Mouse (Mus musculus) E14TG2a.4 (cell line): ENCODE data around the gene 1700016C15Rik.

Experiments used
- H3K27me3 ChIP-seq: 2 replicates; pipeline ENCODE4 v1.6.1; 2014; ENCODE audit warnings: low read length, control low read depth; ENCODE audit not compliant: insufficient read depth
- H3K36me3 ChIP-seq: 2 replicates; pipeline ENCODE4 v1.6.1; 2014; ENCODE audit warnings: low read length, control low read depth; ENCODE audit not compliant: insufficient read depth
- H3K4me1 ChIP-seq: replicated peaks from 2 replicates; pipeline ENCODE4 v1.6.1; 2014; ENCODE audit warnings: low read depth, low read length, control low read depth
- H3K4me3 ChIP-seq: replicated peaks from 2 replicates; pipeline ENCODE4 v1.5.1; 2014; ENCODE audit warnings: mild to moderate bottlenecking, low read length
- H3K9me3 ChIP-seq: 2 replicates; pipeline ENCODE4 v1.6.1; 2014; ENCODE audit warnings: low read length, control low read depth
- CTCF ChIP-seq: conservative IDR thresholded peaks from 2 replicates; pipeline ENCODE4 v1.5.1; 2014; ENCODE audit warnings: low read length
- NANOG ChIP-seq: IDR thresholded peaks from 2 replicates; pipeline ENCODE4 v1.6.1; 2014; ENCODE audit warnings: borderline replicate concordance, low read length, mixed read lengths
- POU5F1 ChIP-seq: IDR thresholded peaks from 2 replicates; pipeline ENCODE4 v1.6.1; 2014; ENCODE audit warnings: low read length, borderline replicate concordance

1700016C15Rik gene

DNA sequence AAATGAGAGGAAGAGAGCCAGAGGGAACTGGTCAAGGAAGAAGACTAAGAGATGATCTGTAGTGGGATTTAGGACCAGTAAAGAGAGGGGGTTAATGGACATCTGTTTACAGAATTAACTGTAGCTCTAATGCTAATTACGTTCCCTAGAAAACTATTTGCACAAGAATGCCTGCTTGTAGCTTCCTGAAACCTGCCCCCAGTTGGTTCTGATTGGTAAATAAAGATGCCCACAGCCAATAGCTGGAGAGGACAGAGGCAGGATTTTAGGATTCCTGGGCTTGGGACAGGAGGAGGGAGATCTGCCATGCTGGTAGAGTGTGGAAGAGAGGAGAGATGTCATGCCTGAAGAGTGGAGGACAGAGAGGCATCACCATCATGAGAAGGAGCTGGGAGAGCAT, 23.9 kb downstream of the 1700016C15Rik start:
- H3K27me3 ChIP-seq: no peaks in the 10 kb centered on the region
- H3K9me3 ChIP-seq: peaks cover 58% of the 10 kb centered on the region
- H3K36me3 ChIP-seq: peaks cover 32% of the 10 kb centered on the region
- H3K4me1 ChIP-seq: peaks cover 10% of the 10 kb centered on the region
- H3K4me3 ChIP-seq: no peak overlapping the region
- TF ChIP-seq NANOG: no peak
- TF ChIP-seq CTCF: no peak
- TF ChIP-seq POU5F1: no peak

- Histone ChIP-seq H3K27me3 (no peaks in the 10 kb centered on the region), H3K36me3 (peaks cover 30% of the 10 kb centered on the region), H3K9me3 (peaks cover 37% of the 10 kb centered on the region), H3K4me3 (no peak overlapping the region), H3K4me1 (peaks cover 10% of the 10 kb centered on the region)
- TF ChIP-seq CTCF (no peak), NANOG (no peak), POU5F1 (no peak)
Measured at GRCm38 (mm10) chr1:177757249-177757648, 27.6 kb downstream of the 1700016C15Rik start.

- Histone ChIP-seq H3K27me3 (no peaks in the 10 kb centered on the region), H3K9me3 (peaks cover under 1% of the 10 kb centered on the region; the same call in 1 of the 2 replicates), H3K4me1 (0 out of 2 replicates have a peak, but pooled peaks cover 2% of the 10 kb centered on the region), H3K4me3 (no peak overlapping the region), H3K36me3 (peaks cover 92% of the 10 kb centered on the region)
- TF ChIP-seq POU5F1 (no peak), NANOG (no peak), CTCF (no peak)
Measured at GRCm38 (mm10) chr1:177768931-177769330, 39.3 kb downstream of the 1700016C15Rik start.

- no peaks in the 10 kb centered on the region for H3K9me3 ChIP-seq
Measured at GRCm38 (mm10) chr1:177777397-177777796, 47.8 kb downstream of the 1700016C15Rik start.

GRCm38 (mm10) chr1:177792835-177793234, 63.2 kb downstream of the 1700016C15Rik start:
- no peaks in the 10 kb centered on the region for H3K9me3 ChIP-seq
- H3K4me3 ChIP-seq: no peak overlapping the region
- H3K36me3 ChIP-seq: peaks cover 13% of the 10 kb centered on the region; the same call in 1 of the 2 replicates
- H3K27me3 ChIP-seq: no peaks in the 10 kb centered on the region
- TF ChIP-seq NANOG (no peak), CTCF (no peak), POU5F1 (no peak)
- peaks cover 53% of the 10 kb centered on the region for H3K4me1 ChIP-seq

More at GRCm38 (mm10) chr1:177777397-177777796, 47.8 kb downstream of the 1700016C15Rik start:
- Histone ChIP-seq H3K36me3 (peaks cover 86% of the 10 kb centered on the region), H3K4me1 (no peaks in the 10 kb centered on the region), H3K4me3 (no peak overlapping the region), H3K27me3 (no peaks in the 10 kb centered on the region)
- TF ChIP-seq NANOG (no peak), CTCF (no peak), POU5F1 (no peak)

- no peaks in the 10 kb centered on the region for H3K9me3 ChIP-seq
- peaks cover 39% of the 10 kb centered on the region for H3K4me1 ChIP-seq
- no peaks in the 10 kb centered on the region for H3K27me3 ChIP-seq
- peaks cover 4% of the 10 kb centered on the region; the same call in 1 of the 2 replicates for H3K36me3 ChIP-seq
- H3K4me3 ChIP-seq: peak overlapping the region; percentile 97
- TF ChIP-seq NANOG: no peak
- TF ChIP-seq POU5F1: no peak
Measured at GRCm38 (mm10) chr1:177794866-177795265, 65.3 kb downstream of the 1700016C15Rik start.

- H3K27me3 ChIP-seq: no peaks in the 10 kb centered on the region
- H3K36me3 ChIP-seq: peaks cover 3% of the 10 kb centered on the region; the same call in 1 of the 2 replicates
- H3K9me3 ChIP-seq: no peaks in the 10 kb centered on the region
- peak overlapping the region; percentile 97 for H3K4me3 ChIP-seq
- no peak for TF ChIP-seq CTCF
- TF ChIP-seq POU5F1: no peak
- TF ChIP-seq NANOG: no peak
- H3K4me1 ChIP-seq: peaks cover 39% of the 10 kb centered on the region
Measured at GRCm38 (mm10) chr1:177795421-177796192, 66.0 kb downstream of the 1700016C15Rik start.

GRCm38 (mm10) chr1:177796193-177796939, 66.8 kb downstream of the 1700016C15Rik start, which contains the start of gene Adss:
Adss (minus strand) TSS chr1:177796511.
- H3K4me1 ChIP-seq: peaks cover 39% of the 10 kb centered on the region
- H3K36me3 ChIP-seq: peaks cover 3% of the 10 kb centered on the region; the same call in 1 of the 2 replicates
- no peaks in the 10 kb centered on the region for H3K9me3 ChIP-seq
- H3K4me3 ChIP-seq: peak within 1 kb of the TSS; percentile 97
- no peaks in the 10 kb centered on the region for H3K27me3 ChIP-seq
- no peak for TF ChIP-seq CTCF
- no peak for TF ChIP-seq POU5F1
- TF ChIP-seq NANOG: no peak
